Mouse (Mus musculus) thymus, adult 2 months (tissue): ENCODE measurements around the gene Odam.

Experiments used
- CTCF ChIP-seq: fragments of 200-500 bp; IDR thresholded peaks from 2 replicates; pipeline ENCODE4 v1.5.1; 2012; ENCODE audit warnings: mild to moderate bottlenecking, control low read depth, low read length, moderate library complexity, borderline replicate concordance; ENCODE audit not compliant: control insufficient read depth, poor library complexity, insufficient read depth; ENCODE audit errors: extremely low read depth
- POLR2A ChIP-seq: fragments of 200-500 bp; IDR thresholded peaks from 2 replicates; pipeline ENCODE4 v1.6.1; 2012; ENCODE audit warnings: mild to moderate bottlenecking, low read length, control low read depth, moderate library complexity; ENCODE audit not compliant: control insufficient read depth, poor library complexity, insufficient read depth; ENCODE audit errors: extremely low read depth

DNA sequence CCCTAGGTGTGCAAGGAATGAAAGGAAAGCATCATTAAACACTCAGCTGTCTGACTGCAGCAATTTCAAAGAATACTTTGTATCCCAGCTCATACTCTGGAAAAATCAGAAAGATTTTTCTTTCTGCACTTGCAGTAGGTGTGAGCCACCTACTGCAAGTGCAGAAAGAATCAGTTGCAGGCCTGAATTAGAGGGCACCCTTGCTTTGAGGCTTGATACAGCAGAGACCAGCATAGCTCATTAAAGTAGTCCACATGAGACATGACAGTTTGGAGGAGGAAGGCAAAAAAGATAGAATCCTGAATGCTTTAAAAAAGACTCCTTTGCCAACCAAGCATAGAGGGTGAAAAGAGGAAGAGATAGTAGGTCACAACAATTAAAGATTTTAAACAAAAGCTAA, 57.7 kb downstream of the Odam start:
- no peak for TF ChIP-seq CTCF
- no peak for TF ChIP-seq POLR2A
